Mouse (Mus musculus): ENCODE measurements at regions not wholly inside any gene's neighbourhood (a gene's known extent, or its start where the extent isn't known, plus 50 kb on each side); places are given as distances from the start of the nearest gene placed in this dataset.
A peak's percentile ranks its signal among the peaks of the same experiment; 100 is the strongest.

GRCm38 (mm10) chr4:54116310-54116709 lies 290.5 kb downstream of the Tmem38b start:
- peak in 1 of 2 experiments; percentile 0 for DNase-seq (ENCODE audit: extremely low spot score in 1 of 2, low spot score in 2 of 2)
- intact Hi-C loops (cut with DNase I), result no loop called here

GRCm38 (mm10) chr4:54118179-54118846 lies 292.5 kb downstream of the Tmem38b start:
- peak; percentile 7 to 28 for DNase-seq (ENCODE audit: extremely low spot score in 1 of 2, low spot score in 2 of 2)
- intact Hi-C loops (cut with DNase I), result no loop called here

DNA sequence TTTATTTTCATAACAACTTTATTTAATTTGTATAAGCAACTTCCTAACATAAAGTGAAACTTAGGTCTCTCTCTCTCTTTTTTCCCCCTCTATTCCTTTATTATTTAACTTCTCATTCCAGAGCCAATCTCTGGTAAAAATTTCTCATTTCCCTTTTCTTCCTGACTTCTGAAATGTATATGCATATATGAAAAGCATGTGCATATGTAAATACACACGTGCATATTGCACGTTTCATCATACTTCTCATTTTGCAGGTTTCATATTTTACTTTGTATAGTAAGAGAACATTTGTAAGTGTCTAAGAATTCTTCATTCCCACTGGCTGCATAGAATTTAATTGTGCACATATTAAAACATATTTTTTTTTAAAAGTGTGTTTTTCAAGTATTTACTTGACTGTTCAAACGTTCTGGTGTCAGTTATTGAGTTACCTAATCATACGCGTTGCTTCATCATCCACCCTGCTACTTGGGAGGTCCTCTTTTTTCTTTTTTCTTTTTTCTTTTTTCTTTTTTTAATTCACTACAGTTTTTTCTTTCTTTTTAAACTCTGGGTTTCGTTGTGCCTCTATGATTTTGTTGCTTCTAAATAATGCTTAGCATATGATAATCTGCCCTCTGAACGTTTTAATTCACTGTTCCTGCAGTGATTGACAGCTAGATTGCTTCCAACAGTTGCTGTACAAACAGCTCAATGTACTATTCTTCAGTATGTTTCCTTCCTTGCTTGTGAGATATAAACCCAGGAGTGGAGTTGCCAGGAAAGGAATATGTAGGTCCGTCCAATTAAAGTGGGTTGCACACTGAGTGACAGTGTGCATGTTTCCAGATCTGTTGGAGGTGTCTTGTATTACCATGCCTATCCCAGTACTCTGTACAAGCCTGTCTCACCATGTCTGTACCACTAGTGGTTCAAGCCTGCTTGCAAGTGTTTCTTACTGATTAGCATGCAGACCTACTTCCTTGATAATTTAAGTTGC lies 303.2 kb downstream of the Tmem38b start:
- no peak for DNase-seq (ENCODE audit: extremely low spot score in 1 of 2, low spot score in 2 of 2)
- intact Hi-C loops (cut with DNase I), result no loop called here

DNA sequence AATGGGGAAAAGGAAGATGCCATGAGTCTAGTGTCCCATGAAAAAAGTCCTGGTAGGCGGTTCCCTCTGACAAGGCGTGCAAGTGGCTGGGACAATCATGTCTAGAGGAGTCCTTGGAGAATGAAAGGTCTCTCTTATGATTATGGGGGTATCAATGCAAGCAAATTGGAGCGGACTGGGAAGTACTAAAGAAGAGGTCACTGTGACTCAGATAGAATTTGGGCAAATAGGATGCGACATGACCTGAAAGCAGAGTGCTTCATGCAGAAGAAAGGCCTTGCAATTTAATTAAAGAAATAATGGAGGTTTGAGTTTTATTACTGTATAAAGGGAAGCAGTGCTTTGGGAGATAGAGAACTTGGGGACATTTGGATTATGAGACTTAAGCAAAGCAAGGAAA lies 330.3 kb downstream of the Tmem38b start:
- DNase-seq (ENCODE audit: extremely low spot score in 1 of 2, low spot score in 2 of 2), result no peak
- intact Hi-C loops (cut with DNase I), result no loop called here

DNA sequence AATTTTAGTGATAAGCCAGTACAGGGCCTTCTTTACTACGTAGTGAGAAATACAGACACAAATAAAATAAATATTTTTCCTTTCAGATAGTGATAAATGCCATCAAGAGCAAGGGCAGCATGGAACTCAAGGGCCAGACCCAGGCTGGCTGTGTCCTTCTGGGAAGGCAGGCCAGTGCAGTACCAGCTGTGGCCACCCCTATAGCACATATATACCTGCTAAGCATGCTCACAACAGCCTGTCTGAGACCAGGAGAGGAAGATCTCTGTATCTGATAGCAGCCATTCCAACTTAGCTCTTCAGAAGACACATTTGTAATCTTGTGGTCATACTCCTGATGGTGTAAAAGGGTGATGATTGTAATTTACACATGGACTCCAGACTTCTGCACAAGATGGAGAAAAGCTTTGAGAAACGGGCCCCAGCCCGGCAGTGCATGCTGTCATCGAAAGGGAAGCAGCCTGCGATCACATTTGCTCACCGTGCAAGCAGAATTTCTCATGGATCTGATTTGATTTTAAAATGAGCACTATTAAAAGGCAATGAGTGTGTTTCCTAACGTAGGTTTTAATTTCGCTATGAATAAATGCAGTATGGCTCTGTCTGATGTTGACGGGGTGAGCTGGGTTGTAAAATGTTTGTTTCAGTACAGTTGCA lies 335.6 kb downstream of the Tmem38b start:
- intact Hi-C loops (cut with DNase I), result no loop called here
- DNase-seq (ENCODE audit: extremely low spot score in 1 of 2, low spot score in 2 of 2), result peak in 1 of 2 experiments; percentile 2

- intact Hi-C loops (cut with DNase I), result no loop called here
- no peak for DNase-seq (ENCODE audit: extremely low spot score in 1 of 2, low spot score in 2 of 2)
These were observed 336.5 kb downstream of the Tmem38b start for GRCm38 (mm10) chr4:54162308-54162707.

GRCm38 (mm10) chr4:54170202-54170931 lies 344.5 kb downstream of the Tmem38b start:
- intact Hi-C loops (cut with DNase I), result no loop called here
- no peak for DNase-seq (ENCODE audit: extremely low spot score in 1 of 2, low spot score in 2 of 2)

- DNase-seq (ENCODE audit: extremely low spot score in 1 of 2, low spot score in 2 of 2), result no peak
- intact Hi-C loops (cut with DNase I), result no loop called here
These were observed 358.4 kb downstream of the Tmem38b start for GRCm38 (mm10) chr4:54184213-54184612.

- no peak for DNase-seq (ENCODE audit: extremely low spot score in 1 of 2, low spot score in 2 of 2)
- intact Hi-C loops (cut with DNase I), result no loop called here
These were observed 369.9 kb downstream of the Tmem38b start for GRCm38 (mm10) chr4:54195734-54196133.

- intact Hi-C loops (cut with DNase I), result no loop called here
These were observed 376.6 kb downstream of the Tmem38b start for GRCm38 (mm10) chr4:54202440-54202839.

GRCm38 (mm10) chr4:54224572-54224971 lies 398.7 kb downstream of the Tmem38b start:
- no peak for DNase-seq (ENCODE audit: extremely low spot score in 1 of 2, low spot score in 2 of 2)
- intact Hi-C loops (cut with DNase I), result no loop called here

More at GRCm38 (mm10) chr4:54202440-54202839, 376.6 kb downstream of the Tmem38b start:
- DNase-seq (ENCODE audit: extremely low spot score in 1 of 2, low spot score in 2 of 2), result no peak

Measured in left cerebral cortex, postnatal 10 days (tissue).